Mouse (Mus musculus) cerebellum, postnatal 14 days (tissue): ENCODE results near the gene Lamc1.
A peak's percentile ranks its signal among the peaks of the same experiment; 100 is the strongest.

Experiments
- DNase-seq, 2 experiments: peaks; one replicate each; pipeline ENCODE4 v3.0.0; 2021; ENCODE audit warnings: mixed read lengths in 2 of 2

Gene Lamc1

GRCm38 (mm10) chr1:153252540-153253210 is 79.9 kb downstream of the Lamc1 start:
- DNase-seq: no peak

DNA sequence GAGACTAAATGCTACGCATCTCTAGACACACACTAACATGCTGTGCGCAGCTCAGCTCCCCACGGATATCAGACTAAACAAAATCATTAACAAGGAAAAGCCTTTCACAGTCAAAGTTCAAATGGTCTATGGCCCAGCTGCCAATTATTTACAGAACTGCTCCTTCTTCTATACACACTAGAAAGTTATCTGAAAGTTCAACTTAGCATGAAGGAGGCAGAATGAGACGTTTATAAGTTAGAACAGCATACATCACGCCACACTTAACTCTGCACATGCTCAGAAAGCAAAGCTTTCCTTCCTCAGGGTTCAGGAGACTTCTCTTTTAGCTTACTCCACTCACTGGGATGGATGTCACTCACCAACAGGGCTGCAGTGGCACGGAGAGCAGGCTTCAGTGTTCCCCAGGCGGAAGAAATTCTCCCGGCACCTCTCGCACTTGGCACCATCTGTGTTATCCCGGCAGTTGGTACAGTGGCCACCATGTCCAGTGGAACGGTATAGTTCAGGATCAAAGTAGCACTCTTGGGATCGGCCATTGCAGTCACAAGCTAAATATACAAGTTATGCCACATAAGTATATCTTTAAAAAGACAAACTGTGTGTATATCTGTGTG is 80.9 kb downstream of the Lamc1 start:
- DNase-seq: no peak

GRCm38 (mm10) chr1:153241346-153241745 is 91.2 kb downstream of the Lamc1 start:
- DNase-seq: no peak

DNA sequence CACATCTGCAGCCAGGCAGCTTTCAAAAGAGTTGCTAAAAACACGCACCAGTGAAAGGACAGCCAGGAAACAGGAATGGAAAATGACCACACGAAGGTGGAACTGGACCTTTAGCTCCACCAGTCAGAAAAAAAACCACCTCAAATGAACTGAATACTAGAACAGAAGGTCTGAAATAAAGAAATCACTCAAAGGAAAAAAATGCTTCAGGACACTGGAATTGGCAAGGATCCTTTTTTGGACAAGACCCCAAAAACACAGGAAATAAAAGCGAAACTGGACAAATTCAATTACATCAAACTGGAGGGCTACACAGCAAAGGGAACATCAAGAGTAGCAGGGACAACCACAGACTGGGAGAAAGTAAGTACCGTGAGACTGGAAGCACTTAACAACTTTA is 97.0 kb downstream of the Lamc1 start:
- peak; percentile 17 to 33 for DNase-seq

DNA sequence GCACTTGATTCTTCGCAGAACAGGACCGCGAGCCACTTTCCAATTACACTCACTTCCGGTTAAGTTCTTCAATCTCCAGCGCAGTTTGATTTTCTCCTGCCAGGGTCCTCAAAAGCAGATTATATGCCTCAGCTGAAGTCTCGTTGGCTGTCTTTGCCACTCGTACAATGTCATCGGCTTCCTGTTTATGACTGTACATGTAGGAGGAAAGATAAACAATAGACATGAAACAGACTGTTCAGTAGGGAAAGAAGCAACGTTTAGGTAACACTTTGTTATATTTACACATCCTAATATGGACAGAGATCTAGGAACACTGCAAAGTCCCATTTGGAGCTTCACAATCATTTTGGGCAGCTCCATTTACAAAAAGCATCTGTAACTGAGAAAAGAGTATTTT is 100.9 kb downstream of the Lamc1 start:
- DNase-seq: no peak

DNA sequence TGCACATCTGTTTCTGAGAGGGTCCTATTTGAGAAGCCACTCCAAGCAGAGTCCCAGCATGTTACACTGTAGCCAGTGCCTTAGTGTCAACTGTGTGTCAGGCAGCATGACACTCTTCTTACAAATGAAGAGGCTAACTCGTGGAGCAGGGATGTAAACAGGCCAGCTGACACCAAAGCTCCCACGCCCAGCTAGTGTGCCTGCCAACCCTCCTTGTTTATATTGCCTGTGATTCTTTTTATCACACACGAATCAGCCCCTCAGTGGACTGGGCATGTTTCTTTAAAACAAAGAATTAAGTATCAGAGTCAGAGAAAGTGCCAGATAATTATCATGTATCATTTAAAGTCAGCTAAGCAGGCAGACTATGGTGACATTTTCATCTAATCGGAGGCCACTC is 104.7 kb downstream of the Lamc1 start:
- no peak for DNase-seq

DNA sequence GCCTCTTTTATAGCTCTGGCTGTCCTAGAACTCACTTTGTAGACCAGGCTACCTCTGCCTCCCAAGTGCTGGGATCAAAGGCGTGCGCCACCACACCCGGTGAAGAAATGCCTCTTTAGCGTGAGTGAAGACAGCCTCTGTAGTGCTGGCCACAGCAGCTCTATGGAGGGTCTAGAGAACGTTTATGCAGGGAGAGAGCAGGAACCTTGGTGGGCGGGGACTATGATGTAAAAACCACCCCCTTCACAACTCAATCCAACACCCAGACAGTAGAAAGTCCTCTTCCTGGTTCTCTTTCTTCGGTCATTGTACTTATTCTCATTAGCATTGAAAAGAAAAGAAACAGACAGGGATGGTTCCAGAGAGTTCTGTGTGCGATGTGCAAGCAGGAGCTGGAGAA is 105.5 kb downstream of the Lamc1 start:
- DNase-seq: no peak

DNA sequence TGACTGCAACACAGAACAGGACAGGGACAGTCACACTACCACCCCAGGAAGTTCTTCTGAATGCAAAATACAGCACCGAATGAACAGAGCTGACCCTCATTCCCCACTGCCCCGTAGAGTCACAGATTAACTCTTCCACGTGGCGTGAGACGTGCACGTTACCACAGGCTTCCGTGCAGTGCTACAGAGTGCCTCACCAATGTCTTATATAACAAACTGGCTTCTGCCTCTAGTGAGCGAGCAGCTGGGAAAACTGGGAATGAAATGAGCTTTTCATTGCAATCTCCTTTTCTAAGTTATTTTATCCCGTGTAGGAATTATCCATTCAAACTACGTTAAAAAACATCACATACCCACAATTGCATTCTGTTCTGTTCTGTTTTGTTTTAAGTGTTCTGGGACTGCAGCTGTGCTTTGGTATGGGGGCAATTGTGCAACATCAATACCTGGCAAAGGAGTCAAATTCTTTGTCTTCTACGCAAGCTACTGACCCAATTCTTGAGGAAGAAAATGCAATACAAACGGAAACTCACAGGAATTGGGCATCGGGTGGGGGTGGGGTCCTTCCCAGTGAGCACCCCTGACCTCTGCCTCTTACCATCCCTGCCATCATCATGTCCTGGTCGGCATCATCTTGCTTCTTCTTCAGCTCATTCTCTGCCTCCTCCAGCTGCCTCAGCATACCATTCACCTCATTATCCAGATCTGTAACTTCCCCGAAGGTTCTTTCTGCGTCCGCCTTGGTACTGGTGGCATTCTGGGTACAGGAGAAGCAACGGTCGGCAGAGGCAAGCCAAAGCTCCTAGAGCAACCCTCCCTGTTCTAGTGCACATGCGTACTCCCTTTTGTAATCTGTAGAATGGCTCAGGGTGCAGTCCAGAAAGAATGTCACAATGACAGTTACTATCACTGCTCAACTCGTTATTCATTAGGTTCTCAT is 106.5 kb downstream of the Lamc1 start:
- DNase-seq: no peak

GRCm38 (mm10) chr1:153224331-153224730 is 108.3 kb downstream of the Lamc1 start:
- DNase-seq: no peak

DNA sequence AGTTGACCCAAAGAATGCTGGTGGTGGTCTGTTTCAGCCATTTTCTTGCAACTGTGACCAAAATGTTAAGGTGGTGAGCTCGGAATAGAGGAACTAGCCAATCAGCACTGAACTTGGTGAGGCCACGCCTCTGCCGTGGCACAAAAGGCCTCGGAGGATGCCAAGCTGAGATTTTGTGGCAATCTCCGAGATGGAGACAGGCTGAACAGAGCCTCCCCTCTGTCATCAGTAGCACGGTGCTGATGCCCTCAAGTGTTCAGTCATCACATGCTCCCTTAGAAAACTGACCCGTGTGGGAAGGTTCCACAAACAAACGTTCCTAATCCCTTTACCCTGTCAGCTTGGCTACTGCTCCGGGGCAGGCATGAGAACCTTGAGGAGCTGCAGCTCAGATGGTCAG is 113.2 kb downstream of the Lamc1 start:
- peak; percentile 25 to 38 for DNase-seq

DNA sequence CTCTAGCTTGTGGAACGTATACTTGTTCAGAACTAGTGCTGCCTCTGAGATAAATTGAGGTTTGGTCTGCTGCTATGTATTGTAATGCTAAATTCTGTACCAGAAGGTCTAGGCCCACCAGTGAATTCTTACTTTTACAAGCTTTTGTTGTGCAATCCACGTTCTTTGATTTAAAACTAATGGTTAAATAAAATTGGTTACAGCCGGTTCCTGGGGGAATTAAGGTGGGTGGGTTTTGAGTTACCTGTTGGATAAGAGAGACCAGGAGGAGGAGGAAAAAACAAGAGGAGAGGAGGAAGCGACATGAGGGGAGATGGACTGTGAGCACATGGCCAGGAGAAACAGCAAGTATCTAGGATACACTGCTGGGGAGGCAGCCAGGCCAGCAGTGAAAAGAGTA is 116.1 kb downstream of the Lamc1 start:
- no peak for DNase-seq

GRCm38 (mm10) chr1:153215676-153216075 is 116.9 kb downstream of the Lamc1 start:
- no peak for DNase-seq

- DNase-seq: no peak
Observed at GRCm38 (mm10) chr1:153210992-153211391, 121.6 kb downstream of the Lamc1 start.

- no peak for DNase-seq
Observed at GRCm38 (mm10) chr1:153210198-153210597, 122.4 kb downstream of the Lamc1 start.

DNA sequence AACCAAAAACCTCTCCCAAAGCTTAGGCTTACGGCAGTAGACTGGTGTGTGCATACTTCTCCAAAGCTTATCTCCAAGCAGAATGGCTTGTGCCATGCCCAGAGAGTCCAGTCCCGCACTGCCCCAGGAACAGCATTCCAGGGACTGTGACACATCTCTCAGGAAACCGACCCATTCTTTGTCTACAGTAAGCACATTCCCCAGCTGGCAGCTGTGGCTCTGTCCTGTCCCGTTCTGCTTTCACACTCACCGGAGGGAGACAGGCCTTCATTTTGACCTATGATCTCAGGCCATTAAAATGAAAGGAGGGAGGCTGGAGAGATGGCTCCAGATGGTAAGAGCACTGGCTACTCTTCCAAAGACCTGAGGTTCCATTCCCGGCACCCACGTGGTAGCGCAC is 130.4 kb downstream of the Lamc1 start:
- no peak for DNase-seq

DNA sequence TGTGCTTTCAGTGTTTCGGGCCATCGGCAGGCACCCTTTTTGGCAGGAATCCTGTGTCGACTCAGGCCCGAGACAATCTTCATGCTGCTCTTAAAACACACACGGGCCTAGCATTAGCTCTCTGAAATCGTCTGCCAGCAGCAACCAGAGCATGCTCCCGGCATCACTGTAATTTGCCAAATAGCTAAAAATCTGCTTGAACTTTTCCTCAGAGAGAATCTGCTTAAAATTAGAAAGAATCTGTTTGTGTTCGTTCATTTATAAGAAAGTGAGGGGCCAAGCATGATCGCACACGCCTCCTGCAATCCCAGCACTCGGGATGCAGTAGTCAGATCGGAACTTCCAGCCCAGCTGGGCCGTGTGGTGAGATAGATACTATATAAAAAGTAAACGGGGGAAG is 131.1 kb downstream of the Lamc1 start:
- DNase-seq: no peak

DNA sequence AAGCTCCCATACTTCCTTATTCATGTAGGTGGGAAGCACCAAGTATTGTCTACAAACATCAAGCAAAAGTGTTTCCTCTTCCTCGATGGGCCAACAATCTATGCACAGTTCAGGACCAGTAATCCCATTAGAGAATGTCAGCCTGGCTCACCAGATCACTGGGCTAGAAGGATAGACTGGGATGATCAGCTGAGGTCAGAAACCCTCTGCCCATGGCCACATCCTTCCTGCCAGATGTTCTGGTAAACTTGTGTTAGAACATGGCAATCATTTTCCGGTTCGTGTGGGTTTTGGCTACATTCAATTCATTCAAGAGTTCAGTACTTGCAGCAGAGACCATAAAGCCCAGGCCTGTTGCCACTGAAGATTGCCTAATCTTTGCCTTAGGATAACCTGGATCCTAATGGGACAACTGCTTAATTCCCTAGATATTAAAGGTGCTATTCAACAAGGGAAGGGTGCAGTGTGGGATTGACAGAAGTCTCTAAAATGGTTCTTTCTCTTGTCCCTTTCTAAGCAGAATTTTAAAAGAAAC is 135.2 kb downstream of the Lamc1 start:
- no peak for DNase-seq

GRCm38 (mm10) chr1:153192945-153193344 is 139.6 kb downstream of the Lamc1 start:
- DNase-seq: no peak

DNA sequence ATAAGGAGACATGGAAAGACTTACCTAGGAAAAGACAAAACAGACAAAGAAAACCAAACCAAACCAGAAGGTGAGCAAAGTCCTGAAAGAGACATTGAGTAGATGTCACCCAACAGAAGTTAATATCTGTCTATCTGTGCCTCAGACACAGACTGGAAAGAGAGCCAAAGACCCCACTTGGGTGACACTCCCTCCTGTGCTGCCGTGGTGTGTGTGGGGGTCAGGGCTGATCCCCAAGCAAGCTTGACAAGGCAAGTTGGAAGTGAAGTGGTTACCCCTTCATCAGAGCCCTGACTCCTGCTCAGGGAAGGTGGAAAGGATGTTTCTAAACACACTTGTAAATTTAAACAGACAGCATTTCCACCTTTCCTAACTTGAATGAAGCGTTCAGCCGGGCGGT is 140.2 kb downstream of the Lamc1 start:
- DNase-seq: no peak

- peak; percentile 70 to 77 for DNase-seq
Observed at GRCm38 (mm10) chr1:153191943-153192329, 140.7 kb downstream of the Lamc1 start.

GRCm38 (mm10) chr1:153191237-153191942 is 141.2 kb downstream of the Lamc1 start:
- no peak for DNase-seq

DNA sequence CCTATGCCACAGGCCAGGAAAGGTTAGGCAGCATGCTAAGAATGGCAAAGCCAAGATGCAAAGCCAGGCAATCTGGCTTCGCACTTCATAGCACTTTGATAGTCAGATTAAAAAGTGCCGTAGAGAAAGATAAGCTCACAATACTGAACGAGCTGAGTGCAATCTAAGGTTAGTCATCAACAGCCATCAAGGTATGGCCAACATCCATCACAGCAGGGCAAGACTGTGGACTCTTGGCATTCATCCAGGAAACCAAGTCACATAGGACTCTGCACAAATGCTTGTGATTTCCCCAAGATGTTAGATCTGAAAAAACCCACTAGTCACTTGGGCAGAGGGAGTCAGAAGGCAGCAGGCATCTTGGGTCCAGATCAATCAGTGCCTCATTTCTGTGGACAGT is 144.5 kb downstream of the Lamc1 start:
- DNase-seq: peak in 1 of 2 experiments; percentile 24
